Mouse (Mus musculus): Measurements from ENCODE around the gene Tmem231. TPM values are rescaled to one million over a fixed set of nuclear protein-coding genes. Genes with fewer than 3 reads are reported as not detected.
"Not testable (repeated sequence)": the region's sequence is repeated elsewhere in the genome, so short reads cannot be mapped to it uniquely, and the experiment has no call there.

Gene Tmem231
- polyA plus RNA-seq, 1 experiment from 2014 or later: 18.6 TPM

GRCm38 (mm10) chr8:111943544-111943943 is 9.9 kb upstream of the Tmem231 start:
- Histone ChIP-seq H3K36me3 (replicated peaks) (peaks cover 59% of the 10 kb centered on the region), H3K4me1 (peaks cover 22% of the 10 kb centered on the region), H3K27ac (no peak overlapping the region), H3K9ac (no peak overlapping the region), H3K4me3 (replicated peaks) (no peak overlapping the region), H3K9me3 (no peaks in the 10 kb centered on the region), H3K4me2 (no peak overlapping the region), H3K27me3 (no peaks in the 10 kb centered on the region)
- ATAC-seq (ENCODE audit: low FRiP score): no peak
- WGBS: 86% methylated on average over 2 of the region's 2 CpGs

- Histone ChIP-seq H3K9ac (peak overlapping the region; percentile 94), H3K36me3 (replicated peaks) (peaks cover 38% of the 10 kb centered on the region), H3K27ac (no peak overlapping the region), H3K4me2 (peak overlapping the region; percentile 96), H3K4me1 (peaks cover 22% of the 10 kb centered on the region), H3K4me3 (replicated peaks) (peak overlapping the region; percentile 99), H3K9me3 (no peaks in the 10 kb centered on the region), H3K27me3 (no peaks in the 10 kb centered on the region)
- WGBS: under 1% methylated on average over 19 of the region's 23 CpGs
- peak; percentile 36 for ATAC-seq (ENCODE audit: low FRiP score)
Measured at GRCm38 (mm10) chr8:111941101-111941454, 7.4 kb upstream of the Tmem231 start.

- ATAC-seq (ENCODE audit: low FRiP score): peak; percentile 99
- Histone ChIP-seq H3K27ac (peak within 1 kb of the TSS; percentile 63), H3K4me3 (replicated peaks) (peak within 1 kb of the TSS; percentile 99), H3K36me3 (replicated peaks) (peaks cover 32% of the 10 kb centered on the region), H3K4me2 (peak within 1 kb of the TSS; percentile 96), H3K9ac (peak within 1 kb of the TSS; percentile 94), H3K4me1 (peaks cover 22% of the 10 kb centered on the region), H3K9me3 (no peaks in the 10 kb centered on the region), H3K27me3 (no peaks in the 10 kb centered on the region)
- under 1% methylated on average over 65 of the region's 65 CpGs for WGBS
Measured at GRCm38 (mm10) chr8:111940171-111941100, 6.8 kb upstream of the Tmem231 start, which contains the start of gene Gabarapl2. TSS of gene Gabarapl2 (plus strand) at chr8:111940703.

GRCm38 (mm10) chr8:111939516-111940142 is 5.9 kb upstream of the Tmem231 start:
- ATAC-seq (ENCODE audit: low FRiP score): peak; percentile 65
- peak overlapping the region; percentile 94 for H3K9ac ChIP-seq
- no peaks in the 10 kb centered on the region for H3K9me3 ChIP-seq
- no peaks in the 10 kb centered on the region for H3K27me3 ChIP-seq
- H3K36me3 ChIP-seq (replicated peaks): peaks cover 25% of the 10 kb centered on the region
- H3K27ac ChIP-seq: no peak overlapping the region
- peak overlapping the region; percentile 75 for H3K4me2 ChIP-seq
- H3K4me1 ChIP-seq: peaks cover 22% of the 10 kb centered on the region
- peak overlapping the region; percentile 99 for H3K4me3 ChIP-seq (replicated peaks)
- 12% methylated on average over 10 of the region's 10 CpGs for WGBS

- not testable (repeated sequence) for H3K4me2 ChIP-seq; H3K4me3 ChIP-seq (replicated peaks); H3K9ac ChIP-seq; H3K27ac ChIP-seq; H3K9me3 ChIP-seq; H3K27me3 ChIP-seq; ATAC-seq (ENCODE audit: low FRiP score)
- H3K4me1 ChIP-seq: peaks cover 22% of the 10 kb centered on the region
- H3K36me3 ChIP-seq (replicated peaks): peaks cover 12% of the 10 kb centered on the region
- 86% methylated on average over 9 of the region's 9 CpGs for WGBS
Measured at GRCm38 (mm10) chr8:111938076-111938985, 4.7 kb upstream of the Tmem231 start.

GRCm38 (mm10) chr8:111937184-111937583 is 3.5 kb upstream of the Tmem231 start:
- Histone ChIP-seq H3K36me3 (replicated peaks) (0 out of 2 replicates have a peak, but pooled peaks cover 2% of the 10 kb centered on the region), H3K4me3 (replicated peaks) (no peak overlapping the region), H3K4me1 (peaks cover 31% of the 10 kb centered on the region), H3K9ac (no peak overlapping the region), H3K9me3 (no peaks in the 10 kb centered on the region), H3K27me3 (no peaks in the 10 kb centered on the region), H3K27ac (no peak overlapping the region), H3K4me2 (no peak overlapping the region)
- no peak for ATAC-seq (ENCODE audit: low FRiP score)
- 80% methylated on average over 3 of the region's 3 CpGs for WGBS

GRCm38 (mm10) chr8:111934201-111934600 is 520 bp upstream of the Tmem231 start:
- no peak overlapping the region; the same call in 1 of the 2 replicates for H3K4me3 ChIP-seq (replicated peaks)
- H3K27me3 ChIP-seq: no peaks in the 10 kb centered on the region
- peak overlapping the region; percentile 91; the same call in 1 of the 2 replicates for H3K4me2 ChIP-seq
- no peaks in the 10 kb centered on the region for H3K36me3 ChIP-seq (replicated peaks)
- H3K9me3 ChIP-seq: no peaks in the 10 kb centered on the region
- peaks cover 16% of the 10 kb centered on the region for H3K4me1 ChIP-seq
- 81% methylated on average over 2 of the region's 2 CpGs for WGBS
- H3K27ac ChIP-seq: no peak overlapping the region
- peak; percentile 27 for ATAC-seq (ENCODE audit: low FRiP score)
- H3K9ac ChIP-seq: no peak overlapping the region

GRCm38 (mm10) chr8:111932580-111933336 is 923 bp downstream of the Tmem231 start:
- no peak; the same call in 1 of the 2 replicates for ATAC-seq (ENCODE audit: low FRiP score)
- 29% methylated on average over 19 of the region's 19 CpGs for WGBS

GRCm38 (mm10) chr8:111931721-111932120 is 2.0 kb downstream of the Tmem231 start:
- WGBS: 84% methylated on average over 16 of the region's 16 CpGs
- ATAC-seq (ENCODE audit: low FRiP score): no peak
- no peaks in the 10 kb centered on the region for H3K9me3 ChIP-seq
- peaks cover 16% of the 10 kb centered on the region for H3K4me1 ChIP-seq
- H3K36me3 ChIP-seq (replicated peaks): no peaks in the 10 kb centered on the region
- H3K27ac ChIP-seq: no peak overlapping the region
- H3K27me3 ChIP-seq: no peaks in the 10 kb centered on the region
- H3K9ac ChIP-seq: no peak overlapping the region
- 0 out of 2 replicates have a peak overlapping the region, but pooled peaks have one; percentile 2 for H3K4me2 ChIP-seq
- no peak overlapping the region for H3K4me3 ChIP-seq (replicated peaks)

More at GRCm38 (mm10) chr8:111932580-111933336, 923 bp downstream of the Tmem231 start:
- peaks cover 16% of the 10 kb centered on the region for H3K4me1 ChIP-seq
- no peaks in the 10 kb centered on the region for H3K27me3 ChIP-seq
- peak overlapping the region; percentile 77 for H3K4me3 ChIP-seq (replicated peaks)
- H3K36me3 ChIP-seq (replicated peaks): no peaks in the 10 kb centered on the region
- peak overlapping the region; percentile 91 for H3K4me2 ChIP-seq
- H3K9ac ChIP-seq: peak overlapping the region; percentile 80
- H3K27ac ChIP-seq: peak overlapping the region; percentile 93
- no peaks in the 10 kb centered on the region for H3K9me3 ChIP-seq

GRCm38 (mm10) chr8:111929648-111930344 is 3.9 kb downstream of the Tmem231 start:
- Histone ChIP-seq H3K4me1 (peaks cover 16% of the 10 kb centered on the region), H3K9me3 (no peaks in the 10 kb centered on the region), H3K4me2 (no peak overlapping the region), H3K36me3 (replicated peaks) (no peaks in the 10 kb centered on the region), H3K27ac (no peak overlapping the region), H3K27me3 (no peaks in the 10 kb centered on the region), H3K9ac (0 out of 2 replicates have a peak overlapping the region, but pooled peaks have one; percentile 12), H3K4me3 (replicated peaks) (no peak overlapping the region)
- WGBS: 75% methylated on average over 8 of the region's 8 CpGs
- no peak for ATAC-seq (ENCODE audit: low FRiP score)

GRCm38 (mm10) chr8:111924976-111925375 is 8.7 kb downstream of the Tmem231 start:
- Histone ChIP-seq H3K36me3 (replicated peaks) (no peaks in the 10 kb centered on the region), H3K9me3 (no peaks in the 10 kb centered on the region), H3K4me3 (replicated peaks) (no peak overlapping the region), H3K27ac (no peak overlapping the region), H3K4me2 (no peak overlapping the region), H3K4me1 (no peaks in the 10 kb centered on the region), H3K9ac (no peak overlapping the region), H3K27me3 (no peaks in the 10 kb centered on the region)
- no peak for ATAC-seq (ENCODE audit: low FRiP score)
- WGBS: 84% methylated on average over 7 of the region's 7 CpGs
